Mouse (Mus musculus) liver, embryonic 12.5 days (tissue): ENCODE results near the gene Top3a. TPM values are rescaled to one million over a fixed set of nuclear protein-coding genes. Genes with fewer than 3 reads are reported as not detected.

Experiments
- ATAC-seq: fragments of 200-750 bp; cut with Nextera tagmentation; 2 replicates; pipeline ENCODE4 v1.8.0; 2017; ENCODE audit warnings: moderate number of reproducible peaks, mild to moderate bottlenecking, moderate library complexity
- H3K27ac ChIP-seq: fragments of 300-500 bp; sonication (generic); 2 replicates; pipeline ENCODE4 v1.5.1; 2016; ENCODE audit warnings: mild to moderate bottlenecking
- H3K27me3 ChIP-seq: fragments of 300-500 bp; sonication (generic); replicated peaks from 2 replicates; pipeline ENCODE4 v1.6.1; 2016; ENCODE audit warnings: mild to moderate bottlenecking, moderate library complexity
- H3K36me3 ChIP-seq: fragments of 300-500 bp; sonication (generic); 2 replicates; pipeline ENCODE4 v1.6.1; 2016; ENCODE audit warnings: mild to moderate bottlenecking, moderate library complexity
- H3K4me1 ChIP-seq: fragments of 300-500 bp; sonication (generic); 2 replicates; pipeline ENCODE4 v1.6.1; 2016
- H3K4me2 ChIP-seq: fragments of 300-500 bp; sonication (generic); 2 replicates; pipeline ENCODE4 v1.6.1; 2016; ENCODE audit warnings: mild to moderate bottlenecking, moderate library complexity
- H3K4me3 ChIP-seq: fragments of 300-500 bp; sonication (generic); 2 replicates; pipeline ENCODE4 v1.5.1; 2016; ENCODE audit warnings: mild to moderate bottlenecking, moderate library complexity
- H3K9ac ChIP-seq: fragments of 300-500 bp; sonication (generic); 2 replicates; pipeline ENCODE4 v1.6.1; 2016; ENCODE audit warnings: mild to moderate bottlenecking, moderate library complexity
- H3K9me3 ChIP-seq: fragments of 300-500 bp; sonication (generic); replicated peaks from 2 replicates; pipeline ENCODE4 v1.6.1; 2016; ENCODE audit warnings: mild to moderate bottlenecking, moderate library complexity
- WGBS: fragments of 180-500 bp; shearing (Covaris S2); methylation state at CpG from one replicate; pipeline ENCODE4 v1.1.7; 2016; ENCODE audit not compliant: insufficient replicate concordance; 5-methylcytosine and 5-hydroxymethylcytosine counted together
- polyA plus RNA-seq: library from polyadenylated mRNA; unstranded; fragments of >200 nt; fragmentation: Nextera tagmentation; extraction: Ambion mirVana; gene quantifications from 2 replicates; pipeline ENCODE4 v1.2.1, GENCODE M21; 2016

The Top3a gene
- polyA plus RNA-seq, 1 experiment from 2014 or later: 10.9 TPM

GRCm38 (mm10) chr11:60706696-60707480 is 70.3 kb downstream of the Top3a start:
- Histone ChIP-seq H3K4me2 (no peak overlapping the region), H3K27ac (no peak overlapping the region), H3K9ac (no peak overlapping the region), H3K36me3 (peaks cover 70% of the 10 kb centered on the region), H3K4me1 (peaks cover 7% of the 10 kb centered on the region), H3K9me3 (no peaks in the 10 kb centered on the region), H3K27me3 (no peaks in the 10 kb centered on the region), H3K4me3 (no peak overlapping the region)
- 85% methylated on average over 14 of the region's 14 CpGs for WGBS
- no peak for ATAC-seq

GRCm38 (mm10) chr11:60706076-60706475 is 71.1 kb downstream of the Top3a start:
- WGBS: 80% methylated on average over 7 of the region's 7 CpGs
- no peak overlapping the region for H3K9ac ChIP-seq
- no peak overlapping the region for H3K4me2 ChIP-seq
- no peak for ATAC-seq
- no peaks in the 10 kb centered on the region for H3K27me3 ChIP-seq
- peaks cover 62% of the 10 kb centered on the region for H3K36me3 ChIP-seq
- peaks cover 14% of the 10 kb centered on the region for H3K4me1 ChIP-seq
- no peak overlapping the region for H3K4me3 ChIP-seq
- no peaks in the 10 kb centered on the region for H3K9me3 ChIP-seq
- H3K27ac ChIP-seq: no peak overlapping the region

- Histone ChIP-seq H3K4me1 (peaks cover 22% of the 10 kb centered on the region), H3K4me2 (no peak overlapping the region), H3K9me3 (no peaks in the 10 kb centered on the region), H3K36me3 (peaks cover 54% of the 10 kb centered on the region), H3K4me3 (no peak overlapping the region), H3K27me3 (no peaks in the 10 kb centered on the region), H3K27ac (no peak overlapping the region), H3K9ac (no peak overlapping the region)
- WGBS: 86% methylated on average over 3 of the region's 3 CpGs
- ATAC-seq: no peak
Measured at GRCm38 (mm10) chr11:60705255-60705654, 71.9 kb downstream of the Top3a start.

- Histone ChIP-seq H3K9me3 (no peaks in the 10 kb centered on the region), H3K27me3 (no peaks in the 10 kb centered on the region), H3K36me3 (peaks cover 44% of the 10 kb centered on the region), H3K27ac (no peak overlapping the region), H3K9ac (no peak overlapping the region), H3K4me1 (peaks cover 25% of the 10 kb centered on the region), H3K4me3 (no peak overlapping the region), H3K4me2 (no peak overlapping the region)
- 83% methylated on average over 19 of the region's 19 CpGs for WGBS
- no peak for ATAC-seq
Measured at GRCm38 (mm10) chr11:60704023-60704880, 72.9 kb downstream of the Top3a start.

GRCm38 (mm10) chr11:60703131-60703530 is 74.0 kb downstream of the Top3a start:
- H3K27me3 ChIP-seq: no peaks in the 10 kb centered on the region
- H3K9ac ChIP-seq: no peak overlapping the region
- H3K4me1 ChIP-seq: peaks cover 37% of the 10 kb centered on the region
- ATAC-seq: no peak
- no peak overlapping the region for H3K4me2 ChIP-seq
- H3K27ac ChIP-seq: no peak overlapping the region
- H3K9me3 ChIP-seq: no peaks in the 10 kb centered on the region
- H3K4me3 ChIP-seq: no peak overlapping the region
- WGBS: 30% methylated on average over 4 of the region's 4 CpGs
- H3K36me3 ChIP-seq: peaks cover 33% of the 10 kb centered on the region

DNA sequence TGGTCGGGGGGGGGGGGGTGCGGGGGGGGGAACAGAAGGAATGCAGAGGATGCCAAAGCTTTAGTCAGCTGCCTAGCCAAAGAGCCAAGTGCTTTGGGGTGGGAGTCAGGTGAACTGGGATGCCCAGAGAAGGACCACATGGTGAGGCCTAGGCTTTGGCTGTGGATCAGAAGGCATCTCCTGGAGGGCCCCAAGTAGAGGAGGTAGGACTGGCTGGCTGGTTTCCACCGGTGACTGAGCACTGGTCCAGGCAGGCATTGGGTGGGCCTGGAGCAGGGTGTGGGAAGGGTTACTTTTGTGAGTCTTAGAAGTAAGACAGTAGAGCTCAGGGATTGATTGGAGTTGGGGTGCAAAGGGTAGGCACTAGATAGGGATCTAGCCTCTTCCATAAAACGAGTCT is 75.6 kb downstream of the Top3a start:
- no peak for ATAC-seq
- Histone ChIP-seq H3K4me2 (no peak overlapping the region), H3K27me3 (no peaks in the 10 kb centered on the region), H3K4me3 (no peak overlapping the region), H3K36me3 (peaks cover 17% of the 10 kb centered on the region), H3K9ac (no peak overlapping the region), H3K4me1 (peaks cover 38% of the 10 kb centered on the region), H3K27ac (no peak overlapping the region), H3K9me3 (no peaks in the 10 kb centered on the region)
- 68% methylated on average over 3 of the region's 4 CpGs for WGBS

GRCm38 (mm10) chr11:60700320-60701185 is 76.6 kb downstream of the Top3a start:
- ATAC-seq: no peak
- no peaks in the 10 kb centered on the region for H3K27me3 ChIP-seq
- H3K27ac ChIP-seq: peak overlapping the region; percentile 88
- H3K4me1 ChIP-seq: peaks cover 38% of the 10 kb centered on the region
- H3K4me3 ChIP-seq: peak overlapping the region; percentile 84
- H3K4me2 ChIP-seq: peak overlapping the region; percentile 94
- peaks cover 7% of the 10 kb centered on the region for H3K36me3 ChIP-seq
- 25% methylated on average over 12 of the region's 12 CpGs for WGBS
- no peaks in the 10 kb centered on the region for H3K9me3 ChIP-seq
- peak overlapping the region; percentile 87 for H3K9ac ChIP-seq

GRCm38 (mm10) chr11:60699524-60700075 is 77.6 kb downstream of the Top3a start, which contains the start of gene Llgl1:
TSS of gene Llgl1 (plus strand) at chr11:60699723.
- ATAC-seq: peak; percentile 92
- under 1% methylated on average over 70 of the region's 73 CpGs for WGBS

GRCm38 (mm10) chr11:60698806-60699523 is 78.2 kb downstream of the Top3a start:
- Histone ChIP-seq H3K27me3 (peaks cover 6% of the 10 kb centered on the region; the same call in 1 of the 2 replicates), H3K4me1 (peaks cover 38% of the 10 kb centered on the region), H3K27ac (peak overlapping the region; percentile 88), H3K9me3 (no peaks in the 10 kb centered on the region), H3K4me3 (peak overlapping the region; percentile 84), H3K36me3 (no peaks in the 10 kb centered on the region), H3K4me2 (peak overlapping the region; percentile 94), H3K9ac (peak overlapping the region; percentile 87)
- 3% methylated on average over 22 of the region's 22 CpGs for WGBS
- ATAC-seq: peak; percentile 27

More at GRCm38 (mm10) chr11:60699524-60700075, 77.6 kb downstream of the Top3a start, which contains the start of gene Llgl1:
- peak within 1 kb of the TSS; percentile 84 for H3K4me3 ChIP-seq
- 0 out of 2 replicates have a peak, but pooled peaks cover 3% of the 10 kb centered on the region for H3K27me3 ChIP-seq
- peak within 1 kb of the TSS; percentile 88 for H3K27ac ChIP-seq
- peak within 1 kb of the TSS; percentile 94 for H3K4me2 ChIP-seq
- H3K4me1 ChIP-seq: peaks cover 38% of the 10 kb centered on the region
- 0 out of 2 replicates have a peak, but pooled peaks cover 3% of the 10 kb centered on the region for H3K36me3 ChIP-seq
- no peaks in the 10 kb centered on the region for H3K9me3 ChIP-seq
- H3K9ac ChIP-seq: peak within 1 kb of the TSS; percentile 87

DNA sequence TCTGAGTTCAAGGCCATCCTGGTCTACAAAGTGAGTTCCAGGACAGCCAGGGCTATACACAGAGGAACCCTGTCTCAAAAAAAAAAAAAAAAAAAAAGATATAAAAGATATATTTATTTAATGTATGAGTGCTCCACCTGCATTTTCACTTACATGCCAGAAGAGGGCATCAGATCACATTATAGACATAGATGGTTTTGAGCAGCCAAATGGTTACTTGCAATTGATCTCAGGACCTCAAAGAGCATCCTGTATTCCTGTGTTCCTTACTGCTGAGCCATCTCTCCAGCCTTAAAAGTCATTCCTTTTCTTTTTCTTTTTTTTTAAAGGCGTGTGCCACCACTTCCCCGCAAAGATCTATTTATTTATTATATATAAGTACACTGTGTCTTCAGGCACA is 79.6 kb downstream of the Top3a start:
- no peak overlapping the region for H3K4me2 ChIP-seq
- H3K27ac ChIP-seq: no peak overlapping the region
- H3K4me1 ChIP-seq: peaks cover 31% of the 10 kb centered on the region
- H3K9ac ChIP-seq: no peak overlapping the region
- peaks cover 11% of the 10 kb centered on the region; the same call in 1 of the 2 replicates for H3K27me3 ChIP-seq
- no peaks in the 10 kb centered on the region for H3K36me3 ChIP-seq
- WGBS: 37% methylated on average over 2 of the region's 2 CpGs
- H3K4me3 ChIP-seq: no peak overlapping the region
- ATAC-seq: no peak
- H3K9me3 ChIP-seq: no peaks in the 10 kb centered on the region
